Mouse (Mus musculus) natural killer cell, adult 2 months (primary cell): ENCODE measurements around the gene Hebp1.

Experiments used
- DNase-seq, 2 experiments: peaks; one replicate each; pipeline ENCODE4 v3.0.0; 2022; ENCODE audit warnings: low spot score in 2 of 2

The Hebp1 gene

DNA sequence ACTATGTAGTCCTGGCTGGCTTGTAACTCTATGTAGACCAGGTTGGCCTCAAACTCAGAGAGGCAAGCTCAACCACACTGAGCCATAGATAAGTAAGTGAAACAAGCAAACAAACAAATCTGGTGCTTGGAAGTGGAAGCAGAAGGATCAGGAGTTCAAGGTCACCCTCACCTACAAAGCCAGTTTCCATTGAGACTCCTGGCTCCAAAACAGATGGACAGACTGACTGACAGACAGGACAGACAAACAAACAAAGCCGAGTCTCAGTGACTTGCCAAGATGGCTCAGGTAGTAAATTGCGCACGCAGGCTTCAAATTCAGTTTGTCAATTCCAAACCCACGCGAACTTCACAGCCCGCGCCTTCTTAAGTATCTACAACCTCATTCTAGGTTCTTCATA, 376 bp downstream of the Hebp1 start:
- DNase-seq = no peak

DNA sequence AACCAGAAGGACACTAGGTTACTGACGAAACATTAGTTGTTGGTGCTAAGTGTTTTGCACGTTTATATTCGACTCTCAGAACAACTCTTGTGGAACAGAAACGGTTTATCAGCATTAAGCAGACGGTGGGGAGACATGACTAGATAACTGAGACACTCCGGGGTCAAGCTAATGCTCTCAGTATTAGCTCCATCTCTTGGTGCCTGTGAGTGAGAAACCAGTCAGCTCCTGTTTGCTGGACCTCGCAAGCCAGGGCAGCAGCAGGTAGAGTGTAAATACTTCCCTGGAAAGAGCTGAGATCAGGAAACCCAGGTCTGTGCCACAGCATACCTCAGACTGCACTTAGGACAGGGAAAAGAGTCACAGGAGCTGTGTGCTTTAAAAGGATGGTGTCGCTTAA, 1.1 kb downstream of the Hebp1 start:
- DNase-seq = no peak

- DNase-seq = no peak
Measured at GRCm38 (mm10) chr6:135194907-135195306, 2.9 kb downstream of the Hebp1 start.

- DNase-seq = no peak
Measured at GRCm38 (mm10) chr6:135193733-135194132, 4.1 kb downstream of the Hebp1 start.

DNA sequence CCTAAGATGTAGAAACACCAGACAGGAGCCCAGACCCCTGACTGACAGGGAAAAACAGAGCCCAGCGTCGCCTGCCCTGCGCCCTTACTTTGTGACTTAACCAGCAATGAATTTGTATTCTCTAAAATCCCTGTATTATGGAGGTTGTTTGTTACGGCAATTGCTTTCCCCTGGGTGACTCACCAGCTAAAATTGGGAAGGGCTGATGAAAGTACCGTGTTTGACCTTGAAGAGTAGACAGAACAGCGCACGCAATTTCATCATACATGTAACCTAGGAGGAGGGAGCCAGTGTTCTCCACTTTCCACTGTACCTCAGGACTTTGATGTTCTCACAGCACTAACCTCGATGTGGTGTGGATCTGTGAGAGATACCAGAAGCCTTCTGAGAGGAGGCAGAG, 4.8 kb downstream of the Hebp1 start:
- no peak for DNase-seq

GRCm38 (mm10) chr6:135191906-135192305, 5.9 kb downstream of the Hebp1 start:
- no peak for DNase-seq

GRCm38 (mm10) chr6:135190122-135190521, 7.7 kb downstream of the Hebp1 start:
- no peak for DNase-seq

- no peak for DNase-seq
Measured at GRCm38 (mm10) chr6:135188629-135189028, 9.2 kb downstream of the Hebp1 start.

- no peak for DNase-seq
Measured at GRCm38 (mm10) chr6:135187076-135187917, 10.5 kb downstream of the Hebp1 start.

DNA sequence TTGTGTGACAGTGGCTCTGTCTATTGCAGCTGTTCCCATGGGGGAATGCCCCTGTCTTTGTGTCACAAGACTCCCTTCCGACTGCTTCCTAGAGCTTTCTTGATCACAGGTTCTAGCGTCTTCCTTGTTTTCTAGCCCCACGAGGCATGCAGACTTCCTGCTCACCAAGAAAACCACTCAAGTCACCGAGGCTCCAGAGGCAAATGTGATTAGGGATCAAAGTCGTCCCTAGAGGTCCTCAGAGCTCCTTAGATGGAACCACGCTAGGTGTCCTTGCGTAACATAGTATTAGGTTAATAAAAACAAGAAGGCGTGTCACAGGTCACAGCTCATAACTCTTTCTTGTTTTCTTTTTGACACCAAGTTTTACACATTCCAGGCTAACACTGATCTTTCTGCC, 13.9 kb downstream of the Hebp1 start:
- peak in 1 of 2 experiments; percentile 3 for DNase-seq

DNA sequence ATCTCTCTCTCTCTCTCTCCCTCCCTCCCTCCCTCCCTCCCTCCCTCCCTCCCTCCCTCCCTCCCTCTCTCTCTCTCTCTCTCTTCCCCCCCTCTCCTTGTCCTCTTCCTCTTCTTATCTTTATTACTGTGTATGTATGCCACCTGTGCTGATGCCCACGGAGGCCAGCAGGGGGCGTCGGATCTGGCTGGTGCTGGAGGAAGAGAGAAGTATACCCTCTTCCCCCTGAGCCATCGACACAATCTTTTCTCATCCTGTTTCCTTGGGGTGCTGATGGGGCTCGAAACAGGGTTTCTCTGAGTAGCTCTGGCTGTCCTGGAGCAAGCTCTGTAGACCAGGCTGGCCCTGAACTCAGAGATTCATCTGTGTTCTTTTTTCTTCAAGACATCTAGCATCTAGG, 14.9 kb downstream of the Hebp1 start:
- peak in 1 of 2 experiments; percentile 8 for DNase-seq

DNA sequence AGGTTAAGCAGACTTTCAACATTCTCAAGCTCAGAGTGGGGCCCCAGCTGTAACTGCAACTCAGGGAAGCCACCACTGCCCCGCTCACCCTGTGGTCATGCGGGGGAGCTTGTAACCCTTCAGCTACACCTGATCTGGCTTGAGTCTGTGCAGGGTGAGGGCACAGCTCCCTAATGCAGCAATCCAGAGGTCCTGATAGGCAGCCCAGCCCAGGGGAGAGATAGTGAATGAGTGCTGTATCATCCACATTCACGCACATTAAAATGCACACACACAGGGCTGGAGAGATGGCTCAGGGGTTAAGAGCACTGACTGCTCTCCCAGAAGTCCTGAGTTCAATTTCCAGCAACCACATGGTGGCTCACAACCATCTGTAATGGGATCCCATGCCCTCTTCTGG, 19.2 kb downstream of the Hebp1 start:
- DNase-seq = no peak

DNA sequence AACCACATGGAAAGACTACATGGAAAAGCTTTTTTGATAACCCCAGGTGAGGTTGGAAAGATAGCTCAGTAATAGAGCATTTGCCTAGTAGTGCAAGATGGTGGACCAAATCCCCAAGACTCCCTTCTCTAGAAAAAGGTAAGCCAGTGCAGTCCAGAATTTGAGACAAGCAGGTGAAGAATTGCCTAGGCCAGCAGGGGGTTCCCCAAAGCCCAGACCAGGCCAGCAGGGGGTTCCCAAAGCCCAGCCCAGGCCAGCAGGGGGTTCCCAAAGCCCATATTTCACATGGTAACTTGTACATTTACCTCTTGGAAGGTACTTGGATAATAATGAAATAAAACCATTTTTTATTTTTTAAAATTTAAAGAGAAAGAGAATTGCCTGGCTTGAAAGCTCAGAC, 20.6 kb downstream of the Hebp1 start:
- peak; percentile 17 for DNase-seq

GRCm38 (mm10) chr6:135175014-135175413, 22.8 kb downstream of the Hebp1 start:
- no peak for DNase-seq

- DNase-seq = no peak
Measured at GRCm38 (mm10) chr6:135171736-135172135, 26.1 kb downstream of the Hebp1 start.

GRCm38 (mm10) chr6:135169246-135169645, 28.6 kb downstream of the Hebp1 start:
- no peak for DNase-seq

- peak; percentile 37 to 53 for DNase-seq
Measured at GRCm38 (mm10) chr6:135168471-135168870, 29.4 kb downstream of the Hebp1 start.

DNA sequence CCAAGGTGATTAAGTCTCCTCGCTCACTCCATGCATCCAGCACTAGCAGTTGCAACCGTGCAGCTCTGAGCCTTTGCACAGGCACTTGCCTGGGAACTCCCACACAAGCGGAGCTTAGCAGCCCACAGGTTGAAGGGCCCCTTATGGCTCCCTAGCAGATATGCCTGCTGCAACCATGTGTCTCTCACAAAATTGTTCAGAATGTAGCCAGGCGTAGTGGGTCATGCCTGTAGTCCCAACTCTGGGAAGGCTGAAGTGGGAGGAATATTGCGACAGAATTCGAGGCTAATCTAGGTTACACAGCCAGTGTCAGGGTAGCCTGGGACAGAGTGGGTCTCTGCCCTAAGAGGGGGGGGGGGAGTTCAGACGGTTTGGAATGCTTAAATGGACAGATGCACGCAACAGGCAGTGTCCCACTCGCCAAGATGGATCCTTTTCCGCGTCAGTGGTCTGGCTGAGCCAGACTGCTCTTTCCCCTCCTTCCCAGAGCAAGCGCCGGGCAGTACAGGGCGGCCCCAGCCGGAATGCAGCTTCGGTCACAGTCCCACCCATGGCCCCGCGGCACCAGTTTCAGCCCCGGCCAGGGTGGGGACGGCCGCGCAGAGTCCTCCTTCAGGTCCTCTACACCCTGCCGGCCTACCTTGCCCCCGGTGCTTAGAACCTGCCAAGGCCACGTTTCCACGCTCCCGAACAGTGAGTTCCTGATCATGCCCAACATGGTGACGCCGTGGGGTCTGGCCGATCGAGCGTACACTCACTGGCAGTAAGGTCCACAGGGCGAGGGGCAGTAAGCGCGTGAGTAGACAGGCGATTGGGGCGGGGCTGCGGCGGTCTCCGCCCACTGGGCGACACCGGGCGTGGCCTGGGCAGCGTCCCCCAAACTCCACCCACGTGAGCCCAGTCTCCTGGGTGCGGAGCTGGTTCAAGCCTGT, 30.2 kb downstream of the Hebp1 start:
- DNase-seq = peak; percentile 68 to 73

- DNase-seq = no peak
Measured at GRCm38 (mm10) chr6:135166712-135167111, 31.1 kb downstream of the Hebp1 start.

DNA sequence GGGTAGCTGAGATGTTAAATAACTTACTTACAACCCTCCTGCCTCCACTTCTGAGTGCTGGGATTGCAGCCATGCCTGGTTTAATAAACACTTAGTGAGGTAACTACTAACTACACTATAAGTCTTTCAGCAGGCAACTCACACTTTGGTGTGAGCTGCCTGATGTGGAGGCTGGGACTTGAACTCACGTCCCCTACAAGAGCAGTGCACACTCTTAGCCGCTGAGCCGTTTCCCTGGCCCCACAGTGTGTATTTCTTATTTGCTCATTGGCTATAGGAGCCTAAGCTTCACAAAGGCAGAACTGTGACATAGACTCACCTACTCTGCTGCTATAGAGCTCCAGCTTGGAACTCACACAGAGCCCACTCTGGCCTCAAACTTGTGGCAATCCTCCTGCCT, 31.6 kb downstream of the Hebp1 start:
- no peak for DNase-seq

DNA sequence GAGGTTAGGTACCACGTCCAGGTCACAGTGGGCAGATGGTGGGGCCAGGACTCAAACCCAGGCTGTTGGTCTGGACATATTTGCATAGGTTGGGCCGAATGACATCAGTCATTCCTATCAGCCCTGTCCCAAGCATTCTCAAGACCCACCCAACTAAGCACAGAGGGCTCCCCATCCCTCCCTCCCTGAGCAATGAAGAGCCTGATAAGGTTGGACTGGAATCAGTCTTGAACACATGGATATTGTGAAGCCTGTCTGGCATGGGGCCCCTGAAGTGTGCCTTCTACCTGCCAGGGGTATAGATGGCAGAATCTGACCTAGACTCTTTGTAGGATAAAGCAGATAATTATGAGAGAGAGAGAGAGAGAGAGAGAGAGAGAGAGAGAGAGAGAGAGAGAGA, 32.1 kb downstream of the Hebp1 start:
- no peak for DNase-seq

- DNase-seq = no peak
Measured at GRCm38 (mm10) chr6:135165191-135165590, 32.6 kb downstream of the Hebp1 start.

DNA sequence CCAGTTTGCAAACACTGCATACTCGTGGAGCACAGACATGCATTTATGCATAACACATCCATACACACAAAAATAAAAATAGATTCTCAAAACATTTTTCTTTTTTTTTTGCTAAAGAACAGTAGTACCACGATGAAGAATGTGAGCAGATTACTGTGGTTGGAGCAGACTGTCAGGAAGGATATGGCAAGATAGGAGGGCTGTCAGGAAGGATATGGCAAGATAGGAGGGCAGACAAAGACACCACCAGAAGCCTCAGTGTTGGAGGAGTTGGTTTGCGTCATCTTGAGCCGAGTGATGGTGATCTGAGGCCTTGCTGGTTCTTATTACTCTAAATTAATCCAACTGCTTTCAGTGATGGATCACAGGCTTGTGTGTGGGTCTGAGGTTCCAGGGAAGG, 35.0 kb downstream of the Hebp1 start:
- no peak for DNase-seq
